Mouse (Mus musculus) layer of hippocampus, adult 9-11 months (tissue): ENCODE results near the gene Shisa4.
"Not testable (repeated sequence)": the region's sequence is repeated elsewhere in the genome, so short reads cannot be mapped to it uniquely, and the experiment has no call there.

ENCODE experiments used
- DNase-seq: peaks from one replicate; pipeline ENCODE4 v3.0.0; 2022

The Shisa4 gene

DNA sequence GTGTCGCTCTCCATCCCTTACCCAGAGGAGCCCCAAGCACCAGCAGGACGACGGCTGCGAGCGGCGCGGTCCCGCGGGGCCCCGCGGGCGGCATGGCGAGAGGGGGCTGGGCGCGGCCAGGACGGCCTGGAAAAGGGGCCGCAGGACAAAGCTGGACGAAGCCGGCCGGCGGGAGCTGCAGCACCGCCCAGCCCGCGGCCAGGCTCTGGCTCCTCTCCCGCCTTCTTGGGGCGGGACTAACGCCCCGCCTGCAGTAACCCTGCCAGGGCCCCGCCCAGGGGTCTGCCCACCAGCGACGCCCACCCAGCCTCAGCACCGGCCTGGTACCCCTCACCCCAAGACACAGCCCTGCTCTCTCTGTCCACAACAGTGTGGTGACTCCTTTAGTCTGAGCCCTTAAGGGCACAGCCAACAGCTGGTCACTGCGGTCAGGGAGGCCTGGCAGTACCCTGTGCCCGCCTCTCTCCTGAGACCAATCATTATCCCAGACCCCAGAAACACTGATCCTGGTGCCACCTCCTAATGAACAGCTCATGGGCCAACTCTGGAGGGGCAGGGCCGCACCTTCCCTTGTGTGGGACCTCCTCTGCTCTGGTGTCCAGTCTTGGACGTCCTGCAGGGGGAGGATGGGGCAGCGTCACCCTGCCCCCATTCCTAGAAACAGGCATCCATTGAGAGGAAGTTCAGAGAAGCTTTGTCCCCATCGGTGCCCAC, at the start of gene Shisa4:
Gene Shisa4, minus strand, starts transcription at position 370 of the 714 bp plus-strand sequence.
- peak; percentile 91 for DNase-seq

DNA sequence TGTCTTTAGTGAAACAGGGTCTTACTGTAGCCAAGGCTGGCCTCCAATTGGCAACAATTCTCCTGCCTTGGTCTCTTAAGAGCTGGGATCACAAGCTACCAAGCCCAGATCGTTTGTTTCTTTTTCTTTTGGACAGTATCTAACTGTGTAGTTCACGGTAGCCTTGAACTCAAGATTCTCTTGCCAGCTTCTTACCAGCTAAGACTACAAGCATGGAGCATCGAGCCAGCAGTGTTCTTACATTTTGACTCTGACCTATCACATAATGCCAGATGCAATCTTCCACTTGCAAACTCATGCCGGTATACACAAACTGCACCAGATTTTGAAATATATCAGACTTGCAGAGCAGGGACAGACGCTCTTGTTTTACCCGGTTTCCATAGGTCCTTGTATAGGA, 47.7 kb upstream of the Shisa4 start:
- no peak for DNase-seq

DNA sequence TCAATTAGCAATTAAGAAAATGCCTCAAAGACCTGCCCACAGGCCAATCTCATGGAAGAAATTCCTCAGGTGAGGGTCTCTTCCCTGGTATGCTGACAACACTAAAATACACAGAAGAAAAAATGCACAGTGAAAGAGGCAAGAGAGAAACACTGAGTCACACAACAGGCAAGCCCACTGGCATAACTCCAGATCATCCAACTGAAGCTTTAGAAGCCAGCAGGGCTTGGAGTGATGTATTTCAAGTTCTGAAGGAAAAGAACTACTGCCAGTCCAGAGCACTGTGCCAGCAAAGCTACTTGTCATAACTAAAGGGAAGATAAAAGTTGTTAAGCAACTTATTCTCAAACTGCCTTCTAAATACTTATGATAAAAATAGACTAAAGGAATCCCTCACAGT, 39.0 kb upstream of the Shisa4 start:
- DNase-seq: peak; percentile 38

DNA sequence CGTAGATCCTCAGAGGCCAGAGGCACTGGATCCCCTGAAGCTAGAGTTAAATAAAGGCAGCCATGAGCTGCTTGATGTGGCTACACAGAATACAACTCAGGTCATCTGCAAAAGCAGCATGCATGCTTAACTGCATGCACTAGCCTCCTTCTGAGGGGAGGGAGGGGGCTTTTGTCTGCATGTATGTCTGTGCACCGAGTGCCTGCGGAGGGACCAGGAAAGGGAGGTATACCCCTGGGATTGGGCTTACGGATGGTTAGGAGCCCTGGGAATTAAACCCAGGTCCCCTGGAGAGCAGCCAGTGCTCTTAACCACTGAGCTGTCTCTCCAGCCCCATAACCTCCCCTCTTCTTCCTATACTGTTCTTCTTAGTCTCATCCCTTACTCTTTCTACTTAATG, 37.1 kb upstream of the Shisa4 start:
- no peak for DNase-seq

DNA sequence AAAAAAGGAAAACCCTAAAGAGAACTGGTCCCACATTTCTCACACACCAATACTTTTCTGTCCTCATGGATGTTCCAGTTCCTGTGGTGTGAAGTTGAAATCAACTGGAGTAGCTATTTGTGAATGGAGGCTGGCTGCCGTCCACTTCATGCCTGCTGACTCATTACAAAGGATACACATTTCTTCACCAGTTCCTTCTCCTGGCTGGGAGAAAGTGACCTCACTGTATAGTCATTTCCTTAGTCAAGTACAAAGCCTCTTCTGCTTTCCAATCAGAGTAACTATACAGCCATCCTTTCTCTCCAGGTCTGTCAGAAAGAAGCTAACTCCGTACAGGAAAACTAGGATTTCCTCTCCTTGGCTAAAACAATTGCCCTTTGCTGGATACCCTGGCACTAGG, 35.9 kb upstream of the Shisa4 start:
- DNase-seq: peak; percentile 50

DNA sequence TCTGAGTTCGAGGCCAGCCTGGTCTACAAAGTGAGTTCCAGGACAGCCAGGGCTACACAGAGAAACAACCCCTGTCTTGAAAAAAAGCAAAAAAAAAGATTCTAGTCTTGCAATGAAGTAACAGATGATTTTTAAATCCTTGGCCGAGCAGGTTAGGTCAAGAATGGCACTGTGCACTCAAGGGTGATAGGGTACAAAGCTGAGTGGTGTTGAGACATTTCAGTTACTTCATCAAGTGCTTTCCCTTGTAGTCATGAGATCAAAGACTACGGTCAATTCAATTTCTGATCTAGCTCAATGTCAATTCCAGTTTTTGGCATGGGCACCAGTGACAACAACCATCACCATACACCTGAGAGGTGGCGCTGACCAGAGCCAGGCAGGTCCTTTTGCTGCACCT, 33.9 kb upstream of the Shisa4 start:
- no peak for DNase-seq

DNA sequence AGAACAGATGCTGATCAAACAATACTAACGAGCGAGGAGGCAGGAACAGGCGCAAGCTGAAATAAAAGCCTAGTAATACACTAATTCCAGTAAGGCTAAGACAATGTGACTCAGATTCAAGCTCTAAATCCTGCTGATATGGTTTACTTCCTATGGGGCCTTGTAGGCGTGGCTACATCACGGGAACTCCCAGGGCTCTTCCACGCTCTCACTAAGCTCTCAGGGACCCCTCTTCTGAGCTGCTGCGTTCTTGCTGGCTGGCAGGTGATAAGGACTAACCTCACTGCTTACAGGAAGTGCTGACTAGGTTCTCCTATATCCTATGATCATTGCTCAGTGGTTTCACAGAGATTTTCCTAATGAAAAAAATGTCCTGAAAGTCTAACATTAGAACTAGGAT, 30.3 kb upstream of the Shisa4 start:
- no peak for DNase-seq

DNA sequence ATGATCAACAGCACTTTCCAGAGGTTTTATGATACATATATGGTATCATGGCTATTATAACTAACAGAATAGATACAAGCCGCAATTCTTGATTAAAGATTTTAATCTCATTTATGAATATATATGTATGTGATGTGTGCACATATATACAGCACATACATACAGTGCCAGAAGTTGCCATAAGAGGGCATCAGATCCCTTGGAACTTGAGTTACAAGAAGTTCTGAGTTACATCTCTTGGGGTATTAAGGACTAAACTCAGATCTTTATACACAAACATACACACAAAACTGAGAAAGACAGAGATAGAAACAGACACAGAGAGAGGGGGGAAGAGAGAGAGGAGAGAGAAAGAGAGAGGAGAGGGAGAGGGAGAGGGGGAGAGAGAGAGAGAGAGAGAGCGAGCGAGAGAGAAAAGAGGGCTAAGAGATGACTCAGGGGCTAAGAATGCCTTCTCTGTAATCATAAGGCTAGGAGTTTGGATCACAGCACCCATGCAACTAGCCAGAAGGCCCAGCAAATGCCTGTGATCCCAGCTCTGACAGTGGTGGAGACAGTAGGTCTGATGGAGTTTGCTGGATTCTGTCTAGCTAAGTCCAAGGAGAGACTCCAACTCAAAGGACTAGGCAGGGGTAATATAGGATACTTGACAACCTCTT, 26.5 kb upstream of the Shisa4 start:
- DNase-seq: no peak

DNA sequence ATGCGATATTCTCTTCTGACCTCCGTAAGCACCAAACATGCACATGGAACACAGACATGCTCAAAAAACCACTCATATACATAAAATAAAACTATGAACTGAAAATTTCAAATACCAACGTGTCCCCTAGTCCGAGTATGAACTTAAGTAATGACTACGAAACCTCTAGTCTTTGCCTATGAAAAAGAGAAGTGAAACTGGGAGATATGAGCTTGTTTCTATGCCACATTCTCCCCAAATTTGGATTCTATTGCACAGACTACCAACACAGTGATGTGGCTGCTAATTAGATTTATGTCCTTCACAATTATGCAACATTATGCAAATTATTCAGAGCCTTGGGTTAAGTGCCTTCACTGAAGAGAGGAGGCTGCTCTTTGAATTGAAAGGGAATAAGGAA, 24.4 kb upstream of the Shisa4 start:
- no peak for DNase-seq

DNA sequence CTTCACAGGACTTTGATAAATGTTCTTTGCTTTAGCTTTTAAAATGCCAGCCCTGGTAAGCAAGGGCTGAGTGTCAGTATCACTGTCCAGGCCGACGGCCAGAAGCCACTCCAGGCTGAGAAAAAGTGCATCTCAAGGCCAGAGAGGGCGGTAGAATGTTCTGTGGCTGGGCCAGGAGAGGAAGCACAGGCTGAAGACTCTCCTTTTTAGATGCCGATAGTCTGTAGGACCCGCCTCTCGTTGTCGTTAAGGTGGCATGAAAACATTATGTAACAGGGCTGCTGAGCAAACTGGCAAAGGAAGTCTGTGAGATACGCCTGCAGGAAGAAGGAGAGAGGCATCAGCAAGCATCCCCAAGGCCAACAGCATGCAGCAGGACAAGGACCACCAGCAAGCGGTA, 10.1 kb upstream of the Shisa4 start:
- DNase-seq: no peak

DNA sequence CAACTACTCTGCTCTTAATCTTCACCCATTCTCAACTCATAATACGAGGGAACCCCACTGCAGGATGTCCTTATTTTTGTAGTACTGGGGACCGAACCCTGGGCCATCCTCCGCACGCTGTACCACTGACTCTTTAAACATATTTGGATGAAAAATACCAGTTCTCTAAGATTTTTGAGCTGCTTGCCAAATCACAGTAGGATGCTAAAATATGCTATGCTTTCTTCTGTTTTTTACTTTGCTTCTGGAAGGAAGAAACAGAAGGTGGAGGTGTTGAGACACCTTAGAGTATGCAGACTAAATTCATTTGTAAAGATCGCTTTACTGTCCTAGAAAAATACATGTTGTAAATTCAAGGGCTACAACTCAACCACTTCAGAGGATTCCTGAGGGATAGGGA, 9.1 kb upstream of the Shisa4 start:
- DNase-seq: no peak

DNA sequence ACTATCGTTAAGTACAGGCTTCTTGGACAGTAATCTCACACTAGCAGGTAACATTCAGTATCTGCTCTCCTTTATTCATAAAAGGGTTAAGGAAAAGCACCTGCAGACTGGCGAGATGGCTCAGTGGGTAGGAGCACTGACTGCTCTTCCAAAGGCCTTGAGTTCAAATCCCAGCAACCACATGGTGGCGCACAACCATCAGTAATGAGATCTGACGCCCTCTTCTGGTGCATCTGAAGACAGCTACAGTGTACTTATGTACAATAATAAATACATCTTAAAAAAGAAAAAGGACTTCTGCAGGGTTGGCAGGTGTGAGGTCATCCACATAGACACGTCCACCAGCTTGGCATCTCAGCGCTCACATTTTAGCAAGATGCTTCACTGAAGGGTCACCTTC, 6.5 kb upstream of the Shisa4 start:
- not testable (repeated sequence) for DNase-seq

DNA sequence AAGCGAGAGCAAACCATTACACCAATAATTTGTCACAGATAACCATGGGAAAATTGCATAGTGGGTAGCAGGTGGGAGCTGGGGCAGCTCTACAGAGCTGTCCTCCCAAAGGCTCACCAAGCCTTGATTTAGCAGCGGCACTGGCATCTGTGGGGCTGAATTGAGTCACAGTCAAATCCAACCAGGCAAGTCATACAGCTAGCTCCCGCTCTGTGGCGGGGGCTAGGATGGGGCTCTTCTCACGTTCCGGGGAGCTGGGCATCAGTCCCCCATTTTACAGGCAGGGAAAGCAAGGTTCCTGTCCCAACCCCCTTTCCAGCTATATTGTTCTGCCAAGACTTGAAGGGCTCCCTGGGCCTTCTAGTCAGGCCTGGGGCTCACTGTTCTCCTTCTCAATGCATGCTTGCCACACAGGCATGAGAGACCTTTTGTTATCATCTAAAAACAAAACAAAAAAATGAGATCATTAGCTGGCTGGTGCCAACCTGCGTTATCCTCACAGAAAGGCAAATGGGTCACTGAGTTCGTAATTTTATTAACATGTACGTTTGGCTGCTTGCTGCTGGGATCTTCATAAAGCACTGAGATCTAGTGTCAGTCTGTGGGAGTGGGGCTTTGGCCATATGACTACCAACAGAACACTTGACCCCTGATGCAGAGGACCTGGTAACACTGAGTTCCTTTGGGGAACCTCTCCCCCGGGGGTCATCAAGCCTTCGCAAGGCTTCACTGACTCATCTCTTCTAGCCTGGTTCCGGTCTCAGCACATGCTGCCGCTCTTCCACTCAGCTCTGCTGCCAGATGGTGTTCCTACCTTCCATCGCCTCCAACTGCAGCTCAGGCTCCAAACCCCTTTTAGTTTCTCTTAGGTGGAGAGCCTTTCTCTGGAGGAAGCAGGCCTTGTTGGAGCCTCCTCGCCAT, 5.3 kb upstream of the Shisa4 start:
- peak; percentile 82 for DNase-seq

DNA sequence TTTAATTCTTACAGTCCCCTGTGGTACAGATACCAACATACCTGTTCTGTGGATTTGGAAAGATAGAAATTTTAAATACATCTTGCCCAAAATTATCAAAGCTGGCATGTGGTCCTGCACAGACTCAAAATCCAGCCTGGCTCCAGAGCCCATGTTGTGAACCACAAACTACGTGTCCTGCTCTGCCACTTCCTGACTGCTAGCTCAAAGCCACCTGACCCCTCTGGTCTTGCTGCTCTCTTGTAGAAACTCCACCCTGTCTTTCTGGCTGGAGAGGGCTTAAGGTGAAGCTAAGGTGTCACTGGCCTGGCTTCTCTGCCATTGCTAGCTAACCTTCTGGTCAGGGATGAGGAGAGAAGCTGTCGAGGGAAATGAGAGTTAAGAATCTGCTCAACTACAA, 4.0 kb upstream of the Shisa4 start:
- no peak for DNase-seq

DNA sequence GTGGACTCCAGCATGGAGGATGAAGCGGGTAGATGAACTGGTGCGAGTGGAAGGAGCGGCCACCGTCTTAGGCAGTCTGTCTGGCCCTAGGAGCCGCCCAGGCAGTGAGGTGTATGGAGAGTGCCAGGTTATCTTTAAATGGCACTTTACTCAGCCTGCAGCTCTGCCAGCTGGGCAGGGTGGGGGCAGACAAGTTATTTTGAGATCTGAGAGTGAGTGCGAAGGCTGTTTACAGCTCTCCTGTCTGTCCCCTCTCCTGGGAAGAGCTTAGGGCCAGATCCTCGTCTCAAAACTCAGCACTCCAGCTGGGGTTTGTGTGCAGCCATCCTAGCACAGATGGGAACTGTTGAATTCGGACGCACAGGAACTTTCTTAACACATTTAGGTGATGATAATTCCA, 3.5 kb upstream of the Shisa4 start:
- DNase-seq: peak; percentile 68

DNA sequence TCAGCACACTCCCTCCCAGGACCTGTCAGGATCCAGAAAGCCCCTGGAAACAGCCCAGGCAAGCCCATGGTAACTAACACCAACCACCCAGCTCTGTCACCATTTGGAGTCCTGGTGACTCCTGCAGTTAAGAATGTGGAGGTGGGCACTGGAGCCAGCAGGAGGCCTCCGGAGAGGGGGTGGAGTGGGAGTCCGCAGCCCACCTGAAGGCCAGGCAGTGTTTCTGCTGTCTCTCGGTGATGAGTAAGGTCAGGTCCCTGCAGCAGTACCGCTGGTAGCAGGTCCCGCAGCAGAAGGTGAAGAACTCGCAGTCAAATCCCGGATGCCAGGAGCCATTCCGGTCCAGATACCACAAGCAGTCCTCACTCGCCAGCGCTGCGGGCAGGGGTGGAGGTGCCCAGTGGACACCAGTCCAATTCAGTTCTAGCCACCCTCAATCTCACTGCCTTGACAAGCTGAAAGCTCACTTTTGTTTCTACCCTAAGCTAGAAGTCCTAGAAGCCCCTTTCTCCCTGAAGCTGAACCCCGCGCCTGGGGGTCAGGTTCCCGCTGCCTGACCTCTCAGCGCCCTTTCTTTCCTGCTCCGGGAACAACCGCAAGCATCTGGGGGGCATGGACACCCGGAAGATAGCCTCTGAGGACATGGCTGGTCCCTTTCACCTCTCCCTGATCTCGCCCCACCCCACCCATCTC, 716 bp downstream of the Shisa4 start:
- DNase-seq: no peak

DNA sequence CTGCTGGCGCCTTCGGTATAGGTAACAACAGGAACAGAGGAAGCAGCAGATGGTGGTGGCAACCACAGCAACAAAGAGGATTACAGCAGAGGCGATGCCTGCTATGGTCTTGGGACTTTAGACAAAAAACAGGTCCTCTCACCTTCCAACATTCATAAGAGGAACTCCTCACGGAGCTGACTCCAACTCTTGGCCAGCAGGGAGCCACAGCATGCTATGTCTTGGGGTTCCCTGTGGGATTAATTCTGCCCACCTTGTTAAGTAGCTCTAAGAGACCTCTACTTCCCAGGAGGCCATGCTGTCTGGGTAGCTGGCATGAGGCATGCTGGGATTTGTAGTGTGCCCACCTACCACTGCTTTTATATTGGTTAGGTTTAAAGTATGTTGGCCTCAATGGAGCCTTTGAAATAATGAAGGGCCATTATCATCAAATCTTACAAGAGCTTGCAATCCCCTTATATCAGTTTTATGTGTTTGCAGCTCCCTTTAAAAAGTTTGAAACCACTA, 1.8 kb downstream of the Shisa4 start:
- no peak for DNase-seq

DNA sequence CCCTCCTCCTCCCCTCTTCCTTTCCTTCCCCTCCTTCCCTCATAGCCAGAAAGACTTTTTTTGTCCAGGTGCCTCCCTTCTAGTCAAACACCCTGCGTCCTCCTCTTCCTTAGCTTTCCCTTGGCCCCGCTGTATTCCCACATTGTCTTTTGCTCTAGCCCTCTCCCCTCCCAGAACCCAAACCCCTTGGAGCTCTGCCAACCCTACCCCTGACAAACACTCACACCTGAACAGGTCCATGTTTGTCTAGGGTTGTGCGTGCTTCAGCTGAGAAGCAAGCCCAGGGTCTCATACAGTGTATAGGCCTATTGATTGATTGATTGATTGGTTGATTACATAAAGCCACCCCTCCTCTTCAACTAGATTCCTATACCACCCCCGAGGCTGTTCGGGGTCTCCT, 5.6 kb downstream of the Shisa4 start:
- no peak for DNase-seq

DNA sequence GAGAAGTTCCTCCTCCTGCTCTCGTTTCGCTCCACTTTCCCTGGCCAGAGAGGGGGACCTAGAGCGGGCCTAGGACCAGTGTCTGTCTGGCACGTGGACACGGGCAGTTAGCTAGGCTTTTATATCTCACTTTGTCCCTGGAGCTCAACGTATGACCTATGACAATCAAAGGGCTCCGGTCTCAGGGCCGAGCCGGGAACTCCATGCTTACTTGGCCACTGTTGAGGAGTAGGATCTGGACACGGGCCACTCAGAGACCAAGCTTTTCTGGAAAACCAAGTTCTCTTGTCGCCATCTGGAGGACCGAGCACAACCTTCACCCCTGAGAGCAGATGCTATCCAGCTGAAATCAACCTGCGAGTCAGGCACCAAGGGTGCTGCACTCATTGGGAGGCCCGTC, 6.1 kb downstream of the Shisa4 start:
- DNase-seq: no peak

DNA sequence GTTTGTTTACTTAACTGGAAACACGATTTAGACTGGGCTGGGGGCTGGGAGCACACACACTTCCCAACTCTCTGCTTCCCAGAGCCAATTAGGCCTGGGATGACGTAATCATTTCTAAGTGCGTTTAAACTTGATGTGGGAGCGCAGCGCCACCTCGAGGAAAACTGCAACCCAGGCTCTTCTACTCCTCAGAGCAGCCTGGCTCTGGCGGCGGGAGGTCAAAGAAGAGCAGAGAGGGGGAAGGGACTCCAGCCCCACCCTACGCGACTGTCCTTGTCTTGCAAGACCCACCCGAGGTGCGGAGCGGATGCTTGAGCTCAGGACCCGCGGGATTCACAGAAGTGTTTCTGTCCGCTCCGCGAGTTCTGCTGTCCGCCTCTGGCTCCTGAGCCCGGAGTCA, 6.8 kb downstream of the Shisa4 start:
- DNase-seq: peak; percentile 89

DNA sequence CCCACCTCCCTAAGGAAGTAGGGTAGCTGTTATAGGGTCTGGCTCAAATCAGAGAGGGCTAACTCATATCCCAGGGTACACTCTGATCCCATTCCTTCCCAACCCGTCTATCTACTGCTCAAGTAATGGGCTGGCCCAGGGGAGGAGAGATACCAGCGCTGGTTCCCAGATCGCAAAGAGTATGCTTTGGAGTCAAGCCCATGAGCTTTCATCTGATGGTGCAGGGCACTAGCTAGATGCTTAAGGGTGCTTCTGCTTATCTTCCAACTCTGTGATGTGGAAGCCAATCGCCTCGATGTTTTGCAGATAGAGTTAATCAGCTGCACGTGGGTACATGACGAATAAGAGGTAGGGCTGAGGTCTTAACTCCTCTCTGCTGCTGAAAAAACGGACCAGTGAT, 7.4 kb downstream of the Shisa4 start:
- no peak for DNase-seq

DNA sequence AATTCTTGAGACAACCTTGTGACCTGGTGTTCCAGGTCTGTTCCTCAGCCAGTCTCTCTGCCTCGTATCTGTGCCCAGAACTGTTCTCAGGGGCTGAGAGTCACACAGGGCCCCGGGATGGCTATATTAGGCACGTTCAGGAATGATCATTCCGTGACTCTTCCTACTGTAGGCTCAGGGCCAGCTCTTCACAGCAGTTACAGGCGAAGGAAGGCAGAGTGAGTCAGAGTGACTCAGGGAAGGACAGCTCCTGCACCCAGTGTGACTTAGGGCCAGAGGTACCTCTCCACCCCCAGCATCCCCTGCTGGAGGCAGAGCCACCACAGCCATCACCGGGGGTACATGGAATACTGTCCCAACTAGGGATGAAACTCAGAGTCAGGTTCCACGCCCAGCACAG, 8.0 kb downstream of the Shisa4 start:
- no peak for DNase-seq

DNA sequence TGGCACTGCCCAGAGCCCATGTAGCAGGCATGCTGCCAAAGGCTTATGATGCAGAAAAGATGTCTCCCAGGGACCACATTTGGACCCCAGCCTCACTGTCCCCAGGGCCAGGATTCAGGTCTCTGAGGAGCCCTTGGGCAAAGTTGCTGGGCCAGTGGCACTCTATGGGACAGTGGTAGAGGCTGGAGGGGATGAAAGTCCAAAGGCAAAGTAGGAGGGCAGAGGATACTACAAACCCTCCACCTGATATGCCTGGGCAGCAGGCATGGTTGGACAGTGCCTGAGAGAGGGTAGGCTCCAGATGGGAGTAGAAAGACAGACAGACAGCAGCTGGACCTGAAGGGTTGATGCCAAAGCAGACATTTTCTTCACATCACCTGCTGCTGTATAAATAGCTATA, 8.7 kb downstream of the Shisa4 start:
- DNase-seq: no peak
